Mouse (Mus musculus): ENCODE measurements around the gene Lcn4.
A peak's percentile ranks its signal among the peaks of the same experiment; 100 is the strongest.

Lcn4 gene

DNA sequence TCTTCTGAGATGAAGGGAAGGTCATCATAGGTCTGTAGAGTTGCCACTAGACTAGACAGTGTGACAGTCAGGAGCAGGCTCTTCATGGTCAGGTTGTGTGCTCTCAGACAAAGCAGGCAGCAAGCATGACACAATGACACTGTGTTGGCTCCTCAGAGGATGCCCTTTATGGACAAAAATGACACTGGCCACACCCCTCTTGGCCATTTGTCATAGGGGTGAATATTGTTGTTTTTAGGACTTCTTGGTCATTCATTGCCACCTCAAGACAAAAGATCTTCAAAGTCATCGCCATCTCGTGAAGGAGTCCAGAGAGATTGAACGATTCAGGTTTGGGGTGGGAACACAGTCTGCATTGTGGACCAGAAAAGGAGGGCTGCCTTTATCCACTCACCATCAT is at the start of gene Lcn4:
Gene Lcn4, minus strand, starts transcription at position 101 of the 400 bp plus-strand sequence.
- DNase-seq (ENCODE audit: low spot score in 2 of 2): no peak

DNA sequence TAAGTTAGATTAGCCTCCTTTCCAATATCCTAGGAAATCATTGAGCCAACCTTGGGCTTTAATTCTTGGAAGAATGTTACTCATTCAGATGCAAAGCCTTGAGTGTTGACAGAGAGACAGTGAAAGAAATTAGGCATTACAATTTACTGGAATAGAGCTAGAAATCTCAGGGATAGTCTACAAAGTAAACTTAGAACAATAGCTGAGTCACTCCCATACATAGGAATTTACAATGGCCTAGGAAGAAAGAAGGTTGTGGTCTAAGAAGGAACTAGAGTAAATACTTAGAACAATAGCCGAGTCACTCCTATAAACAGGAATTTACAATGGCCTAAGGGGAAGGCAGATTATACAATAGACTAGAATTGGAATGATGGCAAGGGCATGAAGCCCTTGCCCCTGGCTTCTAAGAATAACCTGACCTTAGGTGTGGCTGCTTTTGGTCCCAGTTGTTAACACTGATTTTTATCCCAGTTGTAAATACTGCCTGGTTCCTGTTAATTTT is 15.1 kb upstream of the Lcn4 start:
- DNase-seq (ENCODE audit: low spot score in 2 of 2): no peak

DNA sequence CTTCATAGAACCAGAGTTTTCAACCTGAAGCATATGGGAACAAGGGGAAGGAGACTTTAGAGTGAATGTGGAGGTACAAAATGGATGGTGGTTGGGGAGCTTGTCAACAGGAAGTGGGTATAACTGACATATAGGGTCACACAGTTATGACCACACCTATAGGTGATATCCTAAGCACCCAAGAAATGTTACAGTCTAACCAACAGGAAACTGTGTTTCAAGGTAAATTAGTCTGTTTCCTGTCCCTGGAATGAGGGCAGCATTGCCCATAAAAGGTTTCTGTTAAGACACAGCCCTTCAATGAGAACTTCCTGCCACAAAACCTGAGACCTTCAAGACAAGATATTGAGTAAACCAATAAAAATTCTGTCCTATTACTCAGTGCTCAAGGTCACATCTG is 2.3 kb downstream of the Lcn4 start:
- DNase-seq (ENCODE audit: low spot score in 2 of 2): no peak

DNA sequence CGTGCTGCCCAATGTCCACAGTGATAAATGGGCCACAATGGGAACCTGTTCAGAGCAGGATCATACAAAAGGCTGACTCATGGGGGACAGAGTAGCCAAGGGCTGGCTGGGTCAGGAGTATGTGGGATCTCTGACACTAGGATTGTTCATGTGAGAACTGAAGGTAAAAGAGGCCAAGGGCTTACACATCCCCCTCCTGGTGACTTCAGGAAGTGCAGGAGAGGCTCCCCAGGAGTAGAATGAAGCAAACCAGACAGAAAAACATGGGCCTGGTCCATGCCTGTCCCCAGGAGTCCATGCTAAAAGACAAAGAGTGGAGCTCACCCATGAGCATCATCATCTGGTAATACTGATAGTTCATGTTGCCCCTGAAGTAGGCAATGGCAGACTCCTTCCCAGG is 7.5 kb downstream of the Lcn4 start:
- DNase-seq (ENCODE audit: low spot score in 2 of 2): peak in 1 of 2 experiments; percentile 44

DNA sequence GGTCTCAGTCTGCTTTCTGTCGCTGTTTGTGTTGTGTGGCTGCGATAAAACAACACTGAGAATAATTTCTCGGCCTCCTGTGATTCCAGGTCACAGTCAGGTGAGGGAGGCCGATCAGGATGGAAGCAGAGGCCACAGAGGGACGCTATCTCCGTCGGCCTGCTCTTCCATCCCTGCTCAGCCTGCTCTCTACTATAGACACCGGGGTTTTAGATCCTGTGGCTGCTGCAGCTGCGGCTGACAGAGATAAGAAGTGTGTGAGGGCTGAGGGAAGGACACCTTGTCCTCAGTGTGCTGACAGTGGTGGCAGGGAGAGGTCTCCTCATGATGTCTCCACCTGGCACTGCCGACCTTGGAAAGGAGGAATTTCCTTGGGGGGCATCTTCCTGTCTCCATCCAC is 8.0 kb downstream of the Lcn4 start:
- DNase-seq (ENCODE audit: low spot score in 2 of 2): no peak

DNA sequence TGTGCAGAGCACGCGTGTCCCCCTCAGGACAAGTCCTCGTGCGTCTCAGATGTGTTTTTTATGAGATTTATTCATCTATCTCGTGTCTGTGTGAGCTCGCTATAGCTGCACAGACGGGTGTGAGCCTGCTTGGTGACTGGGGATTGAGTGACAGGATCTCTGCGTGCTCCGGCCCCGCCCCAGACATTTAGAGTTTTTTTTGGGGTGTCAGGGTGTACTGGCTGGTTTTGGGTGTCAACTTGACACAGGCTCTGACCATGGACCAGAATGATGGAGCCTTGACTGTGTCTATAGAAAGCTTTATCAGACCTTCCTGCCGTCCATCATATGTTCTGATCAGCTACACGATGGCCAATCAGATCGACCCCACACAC is 8.6 kb downstream of the Lcn4 start:
- DNase-seq (ENCODE audit: low spot score in 2 of 2): no peak

DNA sequence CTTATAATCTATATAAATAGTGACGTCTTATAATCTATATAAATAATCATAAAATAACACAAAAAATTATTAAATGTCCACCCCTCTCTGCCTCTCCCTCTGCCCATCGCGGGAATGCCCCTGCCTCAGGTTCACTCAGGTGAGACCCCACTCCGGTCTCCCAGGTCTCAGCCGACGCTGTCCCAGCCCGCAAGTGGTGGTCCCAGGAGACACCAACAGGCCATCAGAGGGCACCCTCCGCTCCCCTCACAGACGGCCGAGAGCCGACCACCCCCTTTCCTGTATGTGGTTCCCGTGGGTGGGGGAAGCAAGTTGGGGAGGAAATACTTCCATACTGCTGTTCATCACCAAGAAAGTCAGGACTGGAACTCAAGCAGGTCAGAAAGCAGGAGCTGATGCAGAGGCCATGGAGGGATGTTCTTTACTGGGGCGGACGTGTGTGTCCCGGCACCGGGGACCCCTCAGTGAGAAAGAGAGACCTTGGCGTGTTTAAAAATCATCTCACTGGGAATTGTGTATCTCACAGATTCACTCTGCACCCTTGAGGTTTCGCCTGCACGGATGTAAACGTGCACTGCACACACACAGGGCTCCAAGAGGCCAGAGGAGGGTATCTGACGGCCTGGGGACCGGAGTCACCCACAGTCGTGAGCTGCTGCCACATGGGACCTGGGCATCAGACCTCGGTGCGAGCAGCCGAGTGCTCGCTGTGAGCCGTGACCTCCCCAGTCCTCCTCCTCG is 9.1 kb downstream of the Lcn4 start:
- no peak for DNase-seq (ENCODE audit: low spot score in 2 of 2)

DNA sequence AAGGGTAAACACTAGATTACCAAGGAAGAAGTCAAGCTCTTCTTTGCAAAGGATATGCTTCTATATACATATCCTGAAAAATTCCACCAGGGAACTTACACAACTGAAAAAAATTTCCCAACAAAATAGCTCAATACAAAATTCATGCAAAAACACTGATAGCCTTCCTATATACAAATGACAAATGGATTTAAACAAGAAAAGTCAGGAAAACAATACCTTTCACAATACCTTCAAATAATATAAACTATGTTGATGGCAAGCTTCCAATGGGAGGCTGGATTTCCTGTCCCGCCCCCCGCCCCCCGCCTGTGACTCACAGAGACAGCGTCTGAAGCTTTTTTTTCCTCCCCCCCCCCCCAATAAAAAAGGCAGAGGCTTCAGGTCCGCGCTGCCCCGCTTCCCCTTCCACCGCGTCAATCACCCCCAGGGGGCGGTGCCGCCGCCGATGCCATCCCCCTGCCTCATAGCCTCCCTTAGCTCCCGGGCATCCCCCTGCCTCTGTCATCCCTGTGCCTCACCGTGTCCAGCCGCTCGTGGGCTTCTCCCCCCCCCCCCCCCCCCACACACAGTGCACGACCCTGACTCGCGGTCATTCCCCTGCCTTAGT is 9.8 kb downstream of the Lcn4 start:
- DNase-seq (ENCODE audit: low spot score in 2 of 2): no peak

DNA sequence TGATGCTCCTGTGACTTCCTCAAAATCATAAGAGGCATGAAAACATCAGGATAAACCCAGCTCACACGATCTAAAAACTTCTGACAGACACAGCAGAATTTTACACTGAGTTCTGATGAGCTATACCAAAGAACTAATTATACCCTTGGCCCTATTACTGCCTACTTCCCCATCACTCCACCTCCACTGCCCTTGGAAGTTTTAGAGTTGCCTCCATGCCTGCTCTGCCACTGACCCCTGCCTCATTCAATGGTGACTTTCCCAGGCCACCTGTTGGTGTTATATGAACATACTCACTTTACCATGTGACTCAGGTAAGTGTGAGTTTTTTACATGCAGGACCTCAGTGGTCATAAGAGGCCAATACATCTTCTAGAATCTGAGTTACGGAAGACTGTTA is 13.7 kb downstream of the Lcn4 start:
- no peak for DNase-seq (ENCODE audit: low spot score in 2 of 2)

DNA sequence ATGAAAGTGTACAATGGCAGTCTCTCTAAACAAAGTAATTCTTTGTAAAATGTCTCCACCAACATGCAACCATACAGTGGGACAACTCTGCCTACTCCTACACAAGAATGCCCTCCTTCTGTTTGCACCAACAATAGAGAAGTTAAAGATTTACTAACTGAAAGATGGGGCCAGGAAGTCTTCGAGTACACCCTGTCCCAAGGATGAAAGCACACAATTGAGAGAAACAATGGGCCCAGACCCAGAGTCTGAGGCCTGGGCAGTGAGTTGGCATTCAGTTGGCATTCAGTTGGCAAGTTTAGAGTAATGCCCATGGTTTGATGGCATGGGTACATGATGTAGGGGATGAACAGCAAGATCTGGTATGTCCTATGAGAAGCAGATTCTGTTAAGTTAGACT is 16.4 kb downstream of the Lcn4 start:
- DNase-seq (ENCODE audit: low spot score in 2 of 2): no peak

DNA sequence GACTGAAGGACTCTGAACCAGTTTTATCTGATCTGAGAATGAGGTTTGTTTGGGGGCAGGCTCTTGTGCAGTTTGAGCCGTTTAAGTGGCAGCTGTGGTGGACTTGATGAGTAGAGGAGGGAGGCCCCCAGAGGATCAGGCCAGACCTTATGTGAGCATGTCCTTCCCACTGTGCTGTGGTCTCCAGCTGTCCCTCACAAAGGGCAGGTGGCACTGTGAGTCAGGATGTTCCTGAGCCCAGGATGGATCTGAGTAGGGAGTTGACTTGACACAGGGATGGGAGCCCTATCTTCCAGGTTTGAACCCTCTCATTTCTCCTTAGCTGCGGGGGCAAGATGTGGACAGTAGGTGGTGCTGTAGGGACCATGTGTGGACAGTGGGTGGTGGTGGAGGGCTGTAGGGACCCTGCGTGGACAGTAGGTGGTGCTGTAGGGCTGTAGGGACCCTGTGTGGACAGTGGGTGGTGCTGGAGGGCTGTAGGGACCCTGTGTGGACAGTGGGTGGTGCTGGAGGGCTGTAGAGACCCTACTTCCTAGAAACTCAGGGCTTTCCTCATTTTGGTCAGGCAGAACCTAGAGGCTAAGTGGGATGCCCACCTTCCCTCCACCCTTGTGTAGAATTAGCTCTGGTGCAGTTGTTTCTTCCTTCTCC is 24.3 kb downstream of the Lcn4 start:
- DNase-seq (ENCODE audit: low spot score in 2 of 2): peak in 1 of 2 experiments; percentile 77

DNA sequence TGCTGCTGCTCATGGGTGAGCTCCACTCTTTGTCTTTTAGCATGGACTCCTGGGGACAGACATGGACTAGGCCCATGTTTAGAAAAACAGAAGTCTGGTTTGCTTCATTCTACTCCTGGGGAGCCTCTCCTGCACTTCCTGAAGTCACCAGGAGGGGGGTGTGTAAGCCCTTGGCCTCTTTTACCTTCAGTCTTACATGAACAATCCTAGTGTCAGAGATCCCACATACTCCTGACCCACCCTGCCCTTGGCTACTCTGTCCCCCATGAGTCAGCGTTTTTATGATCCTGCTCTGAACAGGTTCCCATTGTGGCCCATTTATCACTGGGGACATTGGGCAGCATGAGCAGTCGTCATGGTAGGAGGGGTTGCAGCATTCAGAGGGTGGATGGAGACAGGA is 27.1 kb downstream of the Lcn4 start:
- DNase-seq (ENCODE audit: low spot score in 2 of 2): no peak

DNA sequence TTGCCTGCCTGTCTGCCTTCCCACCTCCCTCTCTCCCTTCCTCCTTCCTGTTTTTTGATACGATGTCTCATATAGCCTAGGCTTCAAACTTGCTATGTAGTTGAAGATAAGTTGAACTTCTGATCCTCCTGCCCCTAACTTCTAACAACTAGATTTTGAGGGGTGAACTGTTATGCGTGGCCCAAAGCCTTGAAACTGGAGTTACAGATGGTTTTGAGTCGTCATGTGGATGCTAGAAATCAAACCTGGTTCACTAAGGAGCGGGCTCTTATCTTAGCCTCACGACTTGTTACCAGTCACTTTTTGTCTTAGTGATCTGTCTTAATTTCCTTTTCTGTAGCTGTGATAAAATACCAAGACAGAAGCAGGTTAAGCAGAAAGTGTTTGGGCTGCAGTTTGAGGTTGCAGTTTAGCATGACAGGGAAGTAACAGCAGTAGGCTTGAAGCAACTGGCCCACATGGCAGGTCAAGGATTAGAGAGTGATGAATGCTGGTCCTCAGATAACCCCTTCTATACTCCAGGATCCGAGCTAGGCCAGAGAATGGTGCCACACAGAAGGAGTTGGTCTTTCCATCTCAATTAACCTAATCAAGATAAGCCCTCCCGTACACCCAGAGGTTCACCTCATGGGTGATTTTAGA is 30.0 kb downstream of the Lcn4 start:
- DNase-seq (ENCODE audit: low spot score in 2 of 2): no peak

DNA sequence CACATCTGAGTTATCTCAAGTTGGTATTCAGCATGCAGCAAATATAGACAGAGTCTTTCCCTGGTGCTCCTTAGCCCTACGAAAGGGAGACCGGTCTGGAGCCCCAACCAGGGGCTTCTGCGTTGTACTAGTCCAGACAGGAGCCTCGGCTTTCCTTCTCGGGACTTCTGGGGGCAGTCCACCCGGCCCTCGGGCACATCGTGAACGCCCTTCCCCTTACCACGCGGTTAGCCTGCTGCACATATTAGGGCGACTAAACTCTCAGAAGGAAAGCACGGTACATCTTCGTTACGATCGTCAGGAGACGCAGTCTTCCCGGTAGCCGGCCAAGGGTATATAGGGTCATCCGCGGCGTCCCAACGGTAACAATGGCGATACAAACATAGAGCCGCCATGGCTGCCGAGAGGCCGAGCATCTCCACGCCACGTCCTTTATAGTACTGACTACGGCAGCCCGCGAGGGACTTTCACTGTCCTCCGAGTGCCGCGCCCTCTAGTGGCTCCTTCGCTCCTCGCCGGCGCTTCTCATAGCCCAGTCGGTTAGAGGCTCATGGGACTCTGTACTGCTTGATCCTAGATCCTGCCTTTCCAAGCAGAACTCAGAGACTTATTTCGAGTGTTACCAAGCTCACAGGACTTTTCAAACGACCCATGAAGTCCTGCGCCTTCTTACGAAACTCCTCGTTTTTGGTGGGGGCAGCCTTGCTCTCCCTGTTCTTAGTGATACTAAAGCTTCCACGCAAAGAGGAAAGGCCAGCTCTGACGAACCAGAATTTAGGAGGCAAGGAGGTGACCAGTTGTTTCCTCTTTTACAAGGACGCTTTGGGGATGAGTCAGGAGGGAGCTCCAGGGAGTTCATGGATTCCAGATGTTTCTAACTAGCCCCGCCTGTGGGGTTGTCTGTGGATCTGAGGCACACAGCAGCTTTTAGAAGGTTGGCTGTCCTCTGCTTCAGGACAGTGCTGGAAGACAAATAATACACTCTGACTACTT is 30.9 kb downstream of the Lcn4 start:
- DNase-seq (ENCODE audit: low spot score in 2 of 2): peak; percentile 100

DNA sequence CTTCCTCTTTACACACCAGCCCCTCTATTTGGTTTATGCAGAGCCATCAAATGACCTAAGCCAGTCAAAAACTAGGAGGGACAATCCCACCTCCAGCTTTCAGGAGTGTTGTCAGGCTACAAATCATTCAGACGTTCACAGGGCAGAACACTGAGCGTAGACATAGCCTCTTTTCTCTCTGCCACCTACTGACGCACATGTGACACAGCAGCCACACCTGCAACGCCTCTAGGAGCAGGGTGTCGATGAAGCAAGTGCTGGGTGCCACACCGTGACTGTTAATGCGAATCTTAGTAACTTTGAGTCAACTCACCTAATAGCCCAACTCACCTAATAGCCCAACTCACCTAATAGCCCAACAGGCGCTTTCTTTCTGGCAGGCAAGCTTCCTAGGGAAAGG is 32.0 kb downstream of the Lcn4 start:
- no peak for DNase-seq (ENCODE audit: low spot score in 2 of 2)

DNA sequence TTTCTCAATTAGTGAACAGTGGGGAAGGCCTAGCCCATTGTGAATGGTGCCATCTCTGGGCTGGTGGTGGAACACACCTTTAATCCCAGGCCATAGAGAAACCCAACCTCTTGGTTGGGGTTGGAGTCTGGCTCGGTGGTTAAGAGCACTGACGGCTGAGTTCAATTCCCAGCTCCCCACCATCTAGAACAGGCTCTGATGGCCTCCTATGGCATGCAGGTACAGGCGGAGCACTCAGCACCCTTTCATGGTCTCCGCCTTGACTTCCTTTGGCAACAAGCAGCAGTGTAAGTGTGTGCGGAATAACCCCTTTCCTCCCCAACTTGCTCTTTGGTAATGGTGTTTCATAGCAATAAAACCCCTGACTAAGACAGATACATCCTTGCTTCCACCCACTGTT is 32.5 kb downstream of the Lcn4 start:
- DNase-seq (ENCODE audit: low spot score in 2 of 2): no peak

DNA sequence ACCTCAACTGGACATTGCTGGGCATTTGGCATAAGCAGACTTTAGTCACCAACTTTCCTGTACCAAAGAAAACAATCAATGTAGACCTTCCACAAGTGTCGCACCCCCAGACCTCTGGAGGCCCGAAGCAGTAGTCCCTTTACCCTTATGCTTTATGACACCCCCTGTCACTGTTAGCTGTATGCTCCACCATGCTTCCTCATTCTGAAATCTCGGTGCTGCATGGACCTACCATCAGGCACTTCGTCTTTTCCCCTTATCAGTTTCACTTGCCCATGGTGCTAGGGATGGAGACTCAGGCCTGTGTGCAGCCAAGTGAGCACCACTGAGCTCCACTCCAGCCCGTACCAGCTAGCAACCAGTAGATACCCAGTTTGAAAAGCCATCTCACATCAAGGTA is 33.0 kb downstream of the Lcn4 start:
- no peak for DNase-seq (ENCODE audit: low spot score in 2 of 2)

DNA sequence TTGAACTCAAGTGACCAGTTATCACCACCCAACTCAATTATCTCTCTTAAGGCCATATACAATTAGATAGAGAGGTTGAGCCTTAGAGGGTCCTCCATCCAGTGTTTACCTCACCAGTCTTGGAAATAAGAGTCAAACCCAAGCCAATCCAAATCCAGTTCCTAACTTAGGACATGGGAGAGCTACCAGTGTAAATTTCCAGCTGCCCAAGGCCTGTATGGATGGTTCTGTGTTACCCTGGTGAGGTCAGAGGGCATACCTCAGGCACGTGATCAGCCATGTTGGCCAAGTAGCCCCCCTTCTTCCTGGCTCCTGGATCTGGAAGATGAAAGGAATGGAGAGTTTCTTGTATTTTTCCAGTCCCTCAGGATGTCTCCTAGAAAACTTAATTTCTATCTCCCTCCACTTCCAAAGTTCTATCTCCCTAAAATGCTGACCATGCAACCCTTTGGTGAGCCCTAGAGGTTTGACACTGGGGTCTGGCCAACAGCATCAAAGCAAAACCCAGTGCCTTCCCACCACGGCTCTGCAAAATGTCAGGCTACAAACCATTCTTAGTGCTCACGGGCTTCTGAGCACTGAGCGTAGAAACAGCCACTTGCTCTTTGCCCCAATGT is 33.7 kb downstream of the Lcn4 start:
- no peak for DNase-seq (ENCODE audit: low spot score in 2 of 2)

DNA sequence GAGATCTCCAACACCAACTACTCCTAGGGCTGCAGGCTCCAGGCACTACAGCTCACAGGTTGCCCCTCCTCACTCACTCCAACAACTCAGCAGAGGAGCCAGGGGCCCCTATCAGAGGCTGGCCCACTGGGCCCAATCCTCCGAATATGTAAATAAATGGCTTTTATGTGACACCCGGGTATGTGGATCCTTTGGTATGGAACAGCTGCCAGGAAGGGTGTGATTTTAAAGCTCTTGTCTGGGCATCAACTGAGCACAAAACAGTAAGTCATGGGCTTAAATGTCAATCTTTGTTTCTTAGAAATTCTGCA is 34.8 kb downstream of the Lcn4 start:
- no peak for DNase-seq (ENCODE audit: low spot score in 2 of 2)

DNA sequence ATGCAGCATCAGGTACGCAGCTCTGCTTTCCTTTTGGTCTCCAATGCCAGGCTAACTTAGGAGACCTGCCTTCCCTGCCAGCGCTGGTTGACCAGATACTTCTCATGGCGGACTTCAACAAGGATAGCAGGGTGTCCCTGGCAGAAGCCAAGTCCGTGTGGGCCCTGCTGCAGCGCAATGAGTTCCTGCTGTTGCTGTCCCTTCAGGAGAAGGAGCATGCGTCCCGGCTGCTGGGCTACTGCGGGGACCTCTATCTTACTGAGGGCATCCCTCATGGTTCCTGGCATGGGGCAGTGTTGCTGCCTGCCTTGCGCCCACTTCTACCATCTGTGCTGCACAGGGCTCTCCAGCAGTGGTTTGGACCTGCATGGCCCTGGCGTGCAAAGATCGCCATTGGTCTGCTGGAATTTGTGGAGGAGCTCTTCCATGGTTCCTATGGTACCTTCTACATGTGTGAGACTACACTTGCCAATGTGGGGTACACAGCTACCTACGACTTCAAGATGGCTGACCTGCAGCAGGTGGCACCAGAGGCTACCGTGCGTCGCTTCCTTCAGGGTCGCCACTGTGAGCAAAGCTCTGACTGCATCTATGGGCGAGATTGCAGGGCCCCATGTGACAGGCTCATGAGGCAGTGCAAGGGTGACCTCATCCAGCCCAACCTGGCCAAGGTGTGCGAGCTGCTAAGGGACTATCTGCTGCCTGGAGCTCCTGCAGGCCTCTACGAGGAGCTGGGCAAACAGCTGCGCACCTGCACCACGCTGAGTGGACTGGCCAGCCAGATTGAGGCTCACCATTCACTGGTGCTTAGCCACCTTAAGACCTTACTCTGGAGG is 35.4 kb downstream of the Lcn4 start:
- no peak for DNase-seq (ENCODE audit: low spot score in 2 of 2)

Measured in cerebellum, postnatal 4 days (tissue).